Mouse (Mus musculus) adrenal gland, adult 2 months (tissue): ENCODE results near the gene Zfp740. TPM values are rescaled to one million over a fixed set of nuclear protein-coding genes. Genes with fewer than 3 reads are reported as not detected.

Source experiments
- DNase-seq: peaks from one replicate; pipeline ENCODE4 v3.0.0; 2021
- polyA plus RNA-seq: library from polyadenylated mRNA; depleted of rRNA; stranded (reverse); fragments of >200 nt; gene quantifications from 2 replicates; pipeline ENCODE4 v1.2.3, GENCODE M21; 2012; rRNA removed
- total RNA-seq, 2 experiments: library from RNA; stranded (reverse); gene quantifications; 2 replicates each; pipeline ENCODE4 v1.2.3; 2021

Zfp740 gene
- total and polyA plus RNA-seq, 3 experiments, result 14.4 to 60.7 (median 48.6) TPM

GRCm38 (mm10) chr15:102247252-102248130 lies 44.4 kb downstream of the Zfp740 start:
- peak; percentile 88 for DNase-seq

- no peak for DNase-seq
These were observed 45.2 kb downstream of the Zfp740 start for GRCm38 (mm10) chr15:102248131-102248811.

- no peak for DNase-seq
These were observed 45.8 kb downstream of the Zfp740 start for GRCm38 (mm10) chr15:102248812-102249191.

GRCm38 (mm10) chr15:102249251-102249691 lies 46.2 kb downstream of the Zfp740 start:
- peak; percentile 59 for DNase-seq

- DNase-seq, result no peak
These were observed 46.9 kb downstream of the Zfp740 start for GRCm38 (mm10) chr15:102249967-102250366.

- DNase-seq, result no peak
These were observed 47.5 kb downstream of the Zfp740 start for GRCm38 (mm10) chr15:102250521-102250920.

GRCm38 (mm10) chr15:102255547-102256255 lies 52.7 kb downstream of the Zfp740 start:
- no peak for DNase-seq

GRCm38 (mm10) chr15:102256431-102257201 lies 53.6 kb downstream of the Zfp740 start:
- no peak for DNase-seq

GRCm38 (mm10) chr15:102257202-102258075 lies 54.4 kb downstream of the Zfp740 start, which contains the start of gene Rarg:
TSS of gene Rarg (minus strand) at chr15:102257517.
- DNase-seq, result peak; percentile 75

- DNase-seq, result no peak
These were observed 55.0 kb downstream of the Zfp740 start for GRCm38 (mm10) chr15:102258076-102258470.

- no peak for DNase-seq
These were observed 55.7 kb downstream of the Zfp740 start for GRCm38 (mm10) chr15:102258581-102259253.

GRCm38 (mm10) chr15:102262582-102262981 lies 59.5 kb downstream of the Zfp740 start:
- no peak for DNase-seq

- DNase-seq, result no peak
These were observed 60.0 kb downstream of the Zfp740 start for GRCm38 (mm10) chr15:102263037-102263436.

Other genes with a start within 250 kb of the Zfp740 start
- gene Krt78, start 249.0 kb upstream of the Zfp740 start, total RNA-seq, result not detected
- gene Krt78, start 249.0 kb upstream of the Zfp740 start, polyA plus RNA-seq, result not detected in 2 replicates
- 1 to 10 TPM; 1.7 TPM for gene Krt8, start 198.8 kb upstream of the Zfp740 start, total RNA-seq
- gene Krt8, start 198.8 kb upstream of the Zfp740 start, polyA plus RNA-seq, result 0.62 and 1.1 TPM in 2 replicates
- gene Krt18, start 175.1 kb upstream of the Zfp740 start, total RNA-seq, result 1 to 10 TPM; 1.6 to 2.5 TPM
- gene Krt18, start 175.1 kb upstream of the Zfp740 start, polyA plus RNA-seq, result 0.61 and 1.1 TPM in 2 replicates
- gene Eif4b, start 129.5 kb upstream of the Zfp740 start, total RNA-seq, result 100 to 1,000 TPM; 230 to 238 TPM
- 28.8 and 43.7 TPM in 2 replicates for gene Eif4b, start 129.5 kb upstream of the Zfp740 start, polyA plus RNA-seq
- 10 to 100 TPM; 75.2 to 91.8 TPM for gene Tns2, start 102.8 kb upstream of the Zfp740 start, total RNA-seq
- gene Tns2, start 102.8 kb upstream of the Zfp740 start, polyA plus RNA-seq, result 101 and 107 TPM in 2 replicates
- gene Spryd3, start 67.0 kb upstream of the Zfp740 start, total RNA-seq, result 10 to 100 TPM; 27.4 to 48.9 TPM
- 38.3 and 48.4 TPM in 2 replicates for gene Spryd3, start 67.0 kb upstream of the Zfp740 start, polyA plus RNA-seq
- 10 to 100 TPM; 37.7 to 71.0 TPM for gene Igfbp6, start 58.9 kb upstream of the Zfp740 start, total RNA-seq
- 65.0 and 78.9 TPM in 2 replicates for gene Igfbp6, start 58.9 kb upstream of the Zfp740 start, polyA plus RNA-seq
- gene Soat2, start 52.7 kb upstream of the Zfp740 start, total RNA-seq, result under 1 TPM; 0.35 to 0.49 TPM
- 0.88 and 0.92 TPM in 2 replicates for gene Soat2, start 52.7 kb upstream of the Zfp740 start, polyA plus RNA-seq
- 100 to 1,000 TPM in 1 of 2 experiments, 10 to 100 TPM in 1; 71.2 to 106 TPM for gene Csad, start 1.5 kb downstream of the Zfp740 start, total RNA-seq
- gene Csad, start 1.5 kb downstream of the Zfp740 start, polyA plus RNA-seq, result 128 and 216 TPM in 2 replicates
- gene Itgb7, start 28.7 kb downstream of the Zfp740 start, total RNA-seq, result 1 to 10 TPM; 2.0 to 4.7 TPM
- 2.3 and 2.4 TPM in 2 replicates for gene Itgb7, start 28.7 kb downstream of the Zfp740 start, polyA plus RNA-seq
- 10 to 100 TPM; 21.0 to 35.8 TPM for gene Rarg, start 54.3 kb downstream of the Zfp740 start, total RNA-seq
- 29.9 and 32.4 TPM in 2 replicates for gene Rarg, start 54.3 kb downstream of the Zfp740 start, polyA plus RNA-seq
- not detected for gene Gm9918, start 67.3 kb downstream of the Zfp740 start, total RNA-seq
- 0.47 and 0.87 TPM in 2 replicates for gene Gm9918, start 67.3 kb downstream of the Zfp740 start, polyA plus RNA-seq
- gene Mfsd5, start 76.2 kb downstream of the Zfp740 start, total RNA-seq, result 10 to 100 TPM; 38.2 to 46.3 TPM
- 99.6 and 108 TPM in 2 replicates for gene Mfsd5, start 76.2 kb downstream of the Zfp740 start, polyA plus RNA-seq
- gene Espl1, start 93.0 kb downstream of the Zfp740 start, total RNA-seq, result 1 to 10 TPM in 1 of 2 experiments, under 1 TPM in 1; 0.86 to 2.5 TPM
- gene Espl1, start 93.0 kb downstream of the Zfp740 start, polyA plus RNA-seq, result 1.8 and 2.2 TPM in 2 replicates
- gene Pfdn5, start 122.9 kb downstream of the Zfp740 start, total RNA-seq, result 100 to 1,000 TPM; 416 to 441 TPM
- 19.1 and 19.8 TPM in 2 replicates for gene Pfdn5, start 122.9 kb downstream of the Zfp740 start, polyA plus RNA-seq
- gene Myg1, start 128.5 kb downstream of the Zfp740 start, total RNA-seq, result 10 to 100 TPM; 54.1 to 60.3 TPM
- gene Myg1, start 128.5 kb downstream of the Zfp740 start, polyA plus RNA-seq, result 73.3 and 77.5 TPM in 2 replicates
- gene Aaas, start 147.5 kb downstream of the Zfp740 start, total RNA-seq, result 10 to 100 TPM; 16.8 to 18.1 TPM
- 44.9 and 46.6 TPM in 2 replicates for gene Aaas, start 147.5 kb downstream of the Zfp740 start, polyA plus RNA-seq
- gene Sp7, start 163.9 kb downstream of the Zfp740 start, total RNA-seq, result under 1 TPM; 0.09 to 0.14 TPM
- gene Sp7, start 163.9 kb downstream of the Zfp740 start, polyA plus RNA-seq, result 0.50 and 0.55 TPM in 2 replicates
- 10 to 100 TPM; 71.7 to 72.1 TPM for gene Sp1, start 202.9 kb downstream of the Zfp740 start, total RNA-seq
- 8.5 and 11.1 TPM in 2 replicates for gene Sp1, start 202.9 kb downstream of the Zfp740 start, polyA plus RNA-seq
- gene Amhr2, start 242.1 kb downstream of the Zfp740 start, total RNA-seq, result 1 to 10 TPM; 1.0 to 1.6 TPM
- gene Amhr2, start 242.1 kb downstream of the Zfp740 start, polyA plus RNA-seq, result 1.3 and 2.5 TPM in 2 replicates